Mouse (Mus musculus) testis, adult 2 months (tissue): ENCODE measurements around the gene Tfeb. TPM values are rescaled to one million over a fixed set of nuclear protein-coding genes. Genes with fewer than 3 reads are reported as not detected.

Experiments used
- H3K27ac ChIP-seq: fragments of 200-500 bp; 2 replicates; pipeline ENCODE4 v1.5.1; 2012; ENCODE audit warnings: low read depth, low read length; ENCODE audit not compliant: control insufficient read depth, insufficient read depth
- H3K27me3 ChIP-seq: fragments of 200-500 bp; 2 replicates; pipeline ENCODE4 v1.6.1; 2012; ENCODE audit warnings: mild to moderate bottlenecking, low read length, moderate library complexity; ENCODE audit not compliant: control insufficient read depth, insufficient read depth
- H3K36me3 ChIP-seq: fragments of 200-500 bp; 2 replicates; pipeline ENCODE4 v1.6.1; 2012; ENCODE audit warnings: mild to moderate bottlenecking, low read length; ENCODE audit not compliant: control insufficient read depth, insufficient read depth
- H3K4me1 ChIP-seq: fragments of 200-500 bp; 2 replicates; pipeline ENCODE4 v1.6.1; 2012; ENCODE audit warnings: low read length; ENCODE audit not compliant: control insufficient read depth, insufficient read depth
- H3K4me3 ChIP-seq: fragments of 200-500 bp; 2 replicates; pipeline ENCODE4 v1.5.1; 2012; ENCODE audit warnings: low read depth, mild to moderate bottlenecking, low read length, moderate library complexity, mixed read lengths; ENCODE audit not compliant: control insufficient read depth
- CTCF ChIP-seq: fragments of 200-500 bp; IDR thresholded peaks from 2 replicates; pipeline ENCODE4 v1.5.1; 2012; ENCODE audit warnings: low read depth, mild to moderate bottlenecking, inconsistent platforms, low read length, moderate library complexity; ENCODE audit not compliant: control insufficient read depth, insufficient read depth, insufficient replicate concordance
- POLR2A ChIP-seq: fragments of 200-500 bp; IDR thresholded peaks from 2 replicates; pipeline ENCODE4 v1.6.1; 2012; ENCODE audit warnings: low read depth, mild to moderate bottlenecking, inconsistent platforms, low read length, moderate library complexity; ENCODE audit not compliant: control insufficient read depth
- polyA plus RNA-seq: library from polyadenylated mRNA; depleted of rRNA; stranded (reverse); fragments of >200 nt; gene quantifications from 2 replicates; pipeline ENCODE4 v1.2.3, GENCODE M21; 2012; rRNA removed

Tfeb gene
- polyA plus RNA-seq: 4.4 and 5.2 TPM in 2 replicates

- H3K27ac ChIP-seq: peak within 1 kb of the TSS; percentile 66
- TF ChIP-seq CTCF: peak; percentile 89
- peak; percentile 65; the same call in 1 of the 2 replicates for TF ChIP-seq POLR2A
Measured at GRCm38 (mm10) chr17:47736856-47737255, at the start of gene Tfeb. TSS of gene Tfeb (plus strand) at chr17:47737030.

GRCm38 (mm10) chr17:47687409-47688343 lies 49.2 kb upstream of the Tfeb start:
- H3K27ac ChIP-seq: peak overlapping the region; percentile 76
- no peaks in the 10 kb centered on the region for H3K36me3 ChIP-seq
- H3K27me3 ChIP-seq: no peaks in the 10 kb centered on the region
- H3K4me1 ChIP-seq: peaks cover 19% of the 10 kb centered on the region
- H3K4me3 ChIP-seq: peak overlapping the region; percentile 93
- TF ChIP-seq POLR2A: peak; percentile 89
- no peak for TF ChIP-seq CTCF

More at GRCm38 (mm10) chr17:47736856-47737255, at the start of gene Tfeb:
- Histone ChIP-seq H3K4me1 (peaks cover 13% of the 10 kb centered on the region), H3K4me3 (peak within 1 kb of the TSS; percentile 90), H3K27me3 (no peaks in the 10 kb centered on the region), H3K36me3 (no peaks in the 10 kb centered on the region)

DNA sequence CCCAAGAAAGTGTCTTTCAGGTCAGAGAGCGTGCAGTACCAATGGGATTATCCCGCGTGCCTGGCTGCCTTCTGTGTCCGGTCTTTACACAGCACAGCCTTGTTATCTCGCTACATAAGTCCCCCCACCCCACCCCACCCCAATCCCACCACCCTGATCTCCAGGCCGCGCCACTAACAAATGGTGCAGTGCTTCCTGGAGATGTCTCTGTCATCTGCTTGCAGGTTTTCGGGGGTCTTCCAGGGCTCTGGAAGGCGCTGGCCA lies 48.6 kb upstream of the Tfeb start, which contains the start of gene Tomm6:
Tomm6 (minus strand) TSS at position 43 of the 264 bp plus-strand sequence.
- H3K27ac ChIP-seq: peak within 1 kb of the TSS; percentile 76
- H3K27me3 ChIP-seq: no peaks in the 10 kb centered on the region
- no peak for TF ChIP-seq CTCF
- no peak for TF ChIP-seq POLR2A

GRCm38 (mm10) chr17:47688608-47689575 lies 47.9 kb upstream of the Tfeb start, which contains the start of gene Frs3:
TSS of gene Frs3 (plus strand) at chr17:47689030.
- H3K36me3 ChIP-seq: no peaks in the 10 kb centered on the region
- peak within 1 kb of the TSS; percentile 93 for H3K4me3 ChIP-seq
- H3K27me3 ChIP-seq: no peaks in the 10 kb centered on the region
- H3K27ac ChIP-seq: peak within 1 kb of the TSS; percentile 51
- peaks cover 23% of the 10 kb centered on the region for H3K4me1 ChIP-seq
- TF ChIP-seq CTCF: no peak
- TF ChIP-seq POLR2A: no peak

More for the DNA sequence above, 48.6 kb upstream of the Tfeb start, which contains the start of gene Tomm6:
- Histone ChIP-seq H3K4me1 (peaks cover 19% of the 10 kb centered on the region), H3K4me3 (peak within 1 kb of the TSS; percentile 93), H3K36me3 (no peaks in the 10 kb centered on the region)

GRCm38 (mm10) chr17:47689894-47690293 lies 46.9 kb upstream of the Tfeb start:
- no peak overlapping the region for H3K4me3 ChIP-seq
- TF ChIP-seq CTCF: no peak
- TF ChIP-seq POLR2A: no peak
- no peaks in the 10 kb centered on the region for H3K36me3 ChIP-seq
- H3K27me3 ChIP-seq: no peaks in the 10 kb centered on the region
- no peak overlapping the region for H3K27ac ChIP-seq
- peaks cover 30% of the 10 kb centered on the region for H3K4me1 ChIP-seq

DNA sequence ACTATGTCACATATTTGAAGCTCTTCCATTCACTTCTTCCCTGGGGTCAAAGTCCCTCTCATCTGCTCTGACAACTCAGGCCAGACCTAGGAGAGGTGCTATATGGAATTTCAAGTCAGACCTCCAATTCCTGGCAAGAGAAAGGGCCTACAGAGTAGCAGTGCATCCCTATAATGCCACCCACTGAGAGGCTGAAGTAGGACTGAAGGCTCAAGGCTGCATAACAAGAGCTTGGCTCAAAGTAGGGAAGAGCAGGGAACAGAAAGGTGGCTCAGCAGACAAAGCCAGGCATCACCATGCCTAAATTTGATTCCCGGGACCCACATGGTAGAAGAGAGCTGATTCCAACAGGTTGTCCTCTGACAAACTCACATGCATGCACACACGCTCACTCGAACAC lies 45.2 kb upstream of the Tfeb start:
- no peak for TF ChIP-seq CTCF
- TF ChIP-seq POLR2A: no peak
- no peak overlapping the region for H3K4me3 ChIP-seq
- H3K4me1 ChIP-seq: peaks cover 28% of the 10 kb centered on the region
- no peaks in the 10 kb centered on the region for H3K36me3 ChIP-seq
- no peaks in the 10 kb centered on the region for H3K27me3 ChIP-seq
- H3K27ac ChIP-seq: no peak overlapping the region
